Mouse (Mus musculus) heart, postnatal 0 days (tissue): ENCODE data around the gene Gm527.

Experiments used
- CTCF ChIP-seq: IDR thresholded peaks from 2 replicates; pipeline ENCODE4 v1.5.1; 2016; ENCODE audit warnings: antibody characterized with exemption, control low read depth, low read depth
- EP300 ChIP-seq: IDR thresholded peaks from 2 replicates; pipeline ENCODE4 v1.6.1; 2016; ENCODE audit warnings: antibody characterized with exemption, low read depth

- TF ChIP-seq CTCF (no peak), EP300 (no peak)
Observed at GRCm38 (mm10) chr12:64912996-64913395, 4.7 kb upstream of the Gm527 start.
